Mouse (Mus musculus): ENCODE results near the gene Slc9a9.
A peak's percentile ranks its signal among the peaks of the same experiment; 100 is the strongest.

The Slc9a9 gene

DNA sequence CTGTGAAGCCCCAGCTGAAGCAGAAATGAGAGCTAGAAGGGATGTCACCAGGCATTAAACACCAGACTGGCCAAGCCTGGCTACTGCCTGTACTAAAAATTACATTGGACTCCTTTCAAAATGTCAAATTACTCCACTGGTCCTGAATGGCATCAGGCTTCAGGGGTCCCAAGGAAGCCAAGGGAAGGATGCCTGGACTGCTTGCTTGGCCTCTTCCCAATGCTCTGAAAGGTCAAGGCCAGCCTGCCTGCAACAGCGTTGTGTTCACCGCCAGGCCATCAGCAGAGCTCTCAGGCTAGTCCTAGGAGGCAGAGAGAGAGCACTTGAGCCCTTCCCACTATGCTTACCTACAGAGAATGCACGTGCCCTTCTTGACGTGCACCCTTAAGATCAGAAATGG lies 539.0 kb downstream of the Slc9a9 start:
- DNase-seq (ENCODE audit: low read depth) = no peak

DNA sequence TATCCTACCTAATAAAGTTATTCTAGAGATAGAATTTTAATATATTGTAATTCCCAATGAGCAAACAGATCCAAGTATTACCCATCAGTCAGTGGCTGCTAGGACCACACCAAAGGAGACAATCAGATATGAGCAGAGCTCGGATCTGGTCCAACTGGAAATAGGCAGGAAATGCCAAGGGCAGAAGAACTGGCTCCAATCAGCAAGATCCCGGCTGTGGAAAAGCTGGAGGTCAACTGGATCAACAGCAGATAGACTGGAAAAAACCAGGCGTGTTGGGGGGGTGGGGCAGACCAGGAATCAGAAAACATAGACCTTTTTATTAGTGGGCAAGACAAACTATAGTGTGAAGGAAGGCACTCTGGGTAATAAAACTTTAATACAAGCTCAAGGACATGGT lies 550.3 kb downstream of the Slc9a9 start:
- no peak for DNase-seq (ENCODE audit: low read depth)

- DNase-seq (ENCODE audit: low read depth) = no peak
Measured at GRCm38 (mm10) chr9:95221310-95221709, 551.6 kb downstream of the Slc9a9 start.

- DNase-seq (ENCODE audit: low read depth) = no peak
Measured at GRCm38 (mm10) chr9:95226986-95227385, 557.3 kb downstream of the Slc9a9 start.

DNA sequence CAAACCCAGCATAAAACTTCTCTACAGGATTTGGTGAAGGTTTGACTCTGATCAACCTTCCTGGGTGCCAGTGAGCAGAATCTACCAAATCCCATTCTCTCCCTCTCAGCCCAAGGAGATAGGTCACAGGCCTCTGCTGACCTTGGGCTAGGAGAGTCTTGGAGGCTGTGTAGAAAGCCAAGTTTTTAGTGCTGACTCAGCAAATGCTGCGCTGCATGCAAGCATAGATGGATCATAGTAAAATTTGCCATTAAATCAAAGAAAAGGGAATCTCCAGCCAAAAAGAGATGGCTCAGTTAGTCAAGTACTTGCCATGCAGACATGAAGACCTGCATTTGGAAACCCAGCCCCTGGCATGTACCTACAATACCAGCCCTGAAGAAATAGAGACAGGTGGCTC lies 558.4 kb downstream of the Slc9a9 start:
- DNase-seq (ENCODE audit: low read depth) = no peak

DNA sequence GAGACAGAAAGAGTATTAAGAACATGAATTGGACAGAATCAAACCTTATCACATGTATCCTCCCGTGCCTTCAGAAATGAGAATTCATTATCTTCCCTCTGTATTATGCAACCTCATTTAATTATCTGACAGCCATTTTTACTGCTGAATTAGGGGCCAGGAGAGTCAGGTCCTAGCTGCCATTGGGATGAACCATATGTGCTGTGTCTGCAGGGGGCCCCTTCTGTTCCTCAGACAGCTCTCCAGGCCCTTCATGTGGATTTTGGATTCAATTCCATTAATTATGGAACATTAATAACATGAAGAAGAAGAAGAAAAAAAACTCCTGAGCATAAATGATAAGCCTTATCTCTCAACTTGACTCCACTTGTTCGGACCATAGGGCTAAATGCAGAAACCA lies 559.4 kb downstream of the Slc9a9 start:
- no peak for DNase-seq (ENCODE audit: low read depth)

- no peak for DNase-seq (ENCODE audit: low read depth)
Measured at GRCm38 (mm10) chr9:95239900-95240299, 570.2 kb downstream of the Slc9a9 start.

DNA sequence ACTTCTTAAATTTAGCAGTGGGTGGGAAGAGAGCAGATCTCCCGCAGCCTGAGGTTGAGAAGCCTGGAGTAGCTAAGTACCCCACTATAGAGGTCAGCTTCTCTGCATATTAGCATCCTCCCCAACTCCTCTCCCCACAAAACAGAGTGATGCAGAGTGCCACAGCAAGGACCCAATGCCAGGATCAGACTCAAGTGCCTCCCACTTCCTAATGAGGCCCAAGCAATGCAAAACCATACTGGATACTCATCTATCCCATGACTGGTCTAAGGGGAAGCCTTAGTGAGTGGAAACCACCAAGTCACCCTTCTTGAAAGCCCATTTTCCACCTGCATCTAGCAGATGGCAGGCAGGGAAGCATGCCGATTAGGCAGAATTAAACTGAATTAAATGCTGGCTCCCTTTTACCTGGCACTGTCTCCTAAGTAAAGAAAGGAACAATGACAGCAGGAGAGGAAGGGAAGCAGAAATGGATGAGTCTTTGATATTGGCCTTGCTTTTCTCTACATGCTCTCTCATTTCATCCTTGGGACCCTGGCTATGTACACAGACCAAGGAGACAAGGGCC lies 573.0 kb downstream of the Slc9a9 start:
- DNase-seq (ENCODE audit: low read depth) = no peak

DNA sequence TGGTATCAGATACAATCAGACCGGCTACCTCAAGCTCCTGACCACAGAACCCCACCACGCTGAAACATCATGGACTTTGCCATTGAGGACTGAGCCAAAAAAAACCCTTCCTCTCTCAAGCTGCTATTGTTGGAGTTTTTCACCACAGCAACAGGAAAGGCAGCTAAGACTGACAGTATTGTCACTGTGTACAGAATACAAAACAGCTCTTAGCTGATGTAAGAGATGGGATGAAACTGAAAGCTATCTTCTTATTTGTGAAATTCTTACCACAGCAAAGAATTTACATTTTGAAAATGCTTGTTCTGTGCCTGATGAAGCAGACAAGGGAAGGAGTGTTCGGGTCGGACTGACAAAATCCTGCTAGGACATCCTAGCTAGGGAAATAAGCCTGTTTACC lies 584.5 kb downstream of the Slc9a9 start:
- DNase-seq (ENCODE audit: low read depth) = no peak

DNA sequence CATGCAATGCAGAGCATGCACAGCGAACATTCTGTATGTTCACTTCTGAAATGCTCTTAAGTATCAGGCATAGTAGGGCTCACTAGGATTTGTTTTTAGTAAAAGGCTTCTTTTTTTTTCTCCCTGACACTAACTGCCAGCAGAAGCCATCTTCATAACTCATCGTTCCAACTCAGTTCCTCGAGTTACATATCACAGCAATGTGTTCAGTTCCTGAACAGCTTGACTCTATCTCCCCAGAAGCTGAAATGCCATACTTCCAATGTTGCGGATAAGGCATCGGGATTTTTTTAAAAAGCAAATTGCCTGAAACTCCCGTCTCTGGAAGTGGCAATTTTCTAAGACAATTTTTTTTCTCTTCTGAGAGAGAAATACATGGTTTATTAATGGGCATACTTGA lies 586.1 kb downstream of the Slc9a9 start:
- no peak for DNase-seq (ENCODE audit: low read depth)

DNA sequence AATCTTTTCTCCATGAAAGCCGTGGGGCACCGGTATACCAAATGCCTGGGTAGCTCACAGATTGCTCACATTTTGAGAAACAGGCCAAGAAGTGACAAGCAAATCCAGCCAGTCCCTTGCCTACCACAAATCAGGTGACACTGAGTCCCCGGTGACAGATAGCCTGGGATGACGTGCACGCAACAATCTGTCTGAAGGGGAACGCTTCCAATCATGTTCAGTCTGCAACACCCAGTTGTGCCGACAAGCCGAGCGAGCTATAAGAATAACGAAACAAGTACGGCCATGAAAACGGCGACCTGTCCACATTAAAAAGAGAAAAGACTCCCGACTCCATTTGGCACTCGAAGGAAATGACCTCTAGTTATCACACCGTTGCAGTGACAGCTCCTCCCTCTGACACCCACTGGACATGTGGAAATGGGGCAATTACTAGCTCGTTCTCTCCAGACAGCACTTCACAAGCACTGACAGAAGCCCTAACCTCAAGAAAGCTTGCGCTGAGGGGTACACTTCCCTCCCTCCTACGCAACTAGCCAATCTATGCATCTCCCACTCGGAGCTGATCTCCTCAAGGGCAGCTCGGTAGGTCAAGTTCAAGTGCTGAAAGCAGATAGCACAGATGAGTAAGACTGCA lies 587.1 kb downstream of the Slc9a9 start:
- no peak for DNase-seq (ENCODE audit: low read depth)

DNA sequence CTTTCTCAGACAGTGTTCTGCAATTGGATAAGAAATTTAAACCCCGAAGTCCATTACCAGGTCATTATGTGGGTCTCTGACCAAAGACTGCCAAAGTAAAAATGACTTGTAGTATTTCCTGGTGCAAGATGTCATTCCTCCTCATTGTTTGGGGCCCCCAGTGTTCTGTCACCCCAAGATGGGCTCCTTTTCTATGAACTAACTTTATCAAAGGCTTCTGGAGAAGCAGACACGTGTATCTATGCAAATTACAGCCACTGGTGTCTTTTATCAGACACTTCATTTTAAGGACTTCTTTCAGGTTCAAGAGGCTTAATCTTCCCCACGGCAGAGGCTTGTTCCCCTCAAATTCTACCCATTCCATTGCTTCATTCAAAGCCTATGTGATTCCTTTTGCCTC lies 593.1 kb downstream of the Slc9a9 start:
- no peak for DNase-seq (ENCODE audit: low read depth)

DNA sequence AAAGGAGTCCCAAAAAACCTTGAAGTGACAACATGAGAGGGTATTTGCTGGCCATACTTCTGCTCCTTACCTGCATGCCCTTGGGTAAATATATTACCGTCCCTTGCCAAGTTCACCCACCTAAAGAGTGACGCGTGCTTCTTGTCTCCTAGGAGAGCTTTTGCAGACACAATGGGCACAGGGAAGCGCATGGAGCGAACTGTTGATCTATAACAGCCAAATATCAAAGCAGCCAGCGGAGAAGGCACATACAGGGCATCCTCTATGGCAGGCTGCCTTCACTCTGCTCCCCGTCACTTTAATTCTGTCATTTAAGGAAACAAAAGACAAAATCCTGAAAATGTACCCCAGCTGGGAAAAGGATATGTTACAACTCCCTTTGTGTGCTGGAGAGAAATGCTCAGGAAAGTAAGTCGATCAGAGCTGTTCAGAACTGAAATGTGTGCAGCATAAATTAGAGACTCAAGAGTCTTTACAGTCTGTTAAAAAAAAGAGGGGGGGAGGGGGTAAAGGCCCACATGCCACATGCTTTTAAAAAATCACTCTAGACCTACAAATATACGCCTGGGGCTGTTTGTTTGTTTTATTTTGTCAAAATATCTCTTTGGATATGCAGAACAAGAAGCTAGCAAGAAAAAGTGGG lies 594.3 kb downstream of the Slc9a9 start:
- no peak for DNase-seq (ENCODE audit: low read depth)

DNA sequence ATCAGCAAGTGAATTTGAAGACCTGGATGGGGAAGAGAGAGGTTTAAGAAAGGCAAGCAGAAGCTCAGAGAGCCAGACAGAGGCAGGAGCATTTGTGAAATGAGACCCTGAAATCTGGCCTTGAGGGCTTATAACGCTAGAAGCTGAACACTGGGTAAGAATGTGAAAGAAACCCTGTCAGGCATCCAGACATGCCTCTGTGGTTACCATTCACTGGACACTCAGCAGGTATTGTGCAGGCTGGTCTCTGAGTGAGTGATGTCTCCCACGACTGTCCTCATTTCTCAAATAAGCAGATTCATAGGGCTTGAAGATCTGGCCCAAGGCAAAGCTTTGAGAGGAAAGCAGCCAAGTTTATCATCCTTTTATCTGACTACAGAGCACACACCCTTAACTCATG lies 596.5 kb downstream of the Slc9a9 start:
- DNase-seq (ENCODE audit: low read depth) = no peak

DNA sequence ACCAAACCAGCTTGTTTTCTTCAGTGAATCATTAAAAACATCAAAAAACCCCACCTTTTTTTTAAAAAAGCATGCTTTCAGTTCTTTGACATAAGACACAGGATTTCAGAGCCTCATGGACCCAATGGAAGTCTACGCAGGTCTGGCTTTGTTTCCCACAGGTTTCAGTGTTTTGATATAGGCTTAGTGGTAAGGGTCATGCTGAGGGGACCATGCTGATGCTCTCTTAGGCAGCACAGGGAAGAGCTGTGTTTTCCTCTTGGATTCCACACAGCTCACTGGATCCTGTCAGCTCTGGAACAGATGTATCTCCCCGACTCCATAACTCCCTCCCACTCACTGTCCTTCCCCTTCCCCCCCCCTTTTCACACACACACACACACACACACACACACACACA lies 597.2 kb downstream of the Slc9a9 start:
- no peak for DNase-seq (ENCODE audit: low read depth)

DNA sequence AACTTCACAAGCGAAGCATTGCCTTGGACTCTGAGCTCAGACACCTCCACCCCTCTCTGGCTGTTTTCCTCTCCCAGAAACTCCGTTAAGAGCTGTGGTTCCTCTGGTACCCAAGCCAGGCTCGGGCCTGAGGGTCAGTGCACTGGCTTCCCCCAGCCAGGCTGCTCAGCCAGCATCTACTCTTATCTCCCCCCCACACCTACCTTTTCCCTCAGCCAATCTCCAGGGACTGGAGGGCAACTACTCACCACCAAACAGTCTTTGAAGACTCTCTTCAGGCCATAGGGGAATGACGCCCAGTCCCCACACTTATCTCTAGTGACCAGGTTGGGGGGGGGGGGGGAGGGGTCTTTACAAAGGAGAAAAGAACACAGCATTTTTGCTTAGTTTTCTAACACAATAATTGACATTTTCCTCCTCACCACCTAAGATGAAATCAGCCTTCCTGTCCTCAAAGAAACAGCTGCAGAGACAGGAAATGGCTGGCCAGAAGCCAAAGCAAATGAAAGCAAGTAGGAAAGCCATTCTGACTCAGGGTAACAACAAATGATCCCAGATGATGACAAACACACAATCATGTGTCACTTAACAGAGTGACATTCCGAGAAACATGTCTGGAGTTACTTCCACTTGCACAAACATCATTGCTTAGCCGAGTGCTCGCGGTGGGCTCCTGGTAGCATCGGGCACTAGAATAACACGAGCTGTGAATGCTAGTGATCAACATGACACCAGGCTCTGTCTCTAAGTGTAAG lies 610.1 kb downstream of the Slc9a9 start:
- DNase-seq (ENCODE audit: low read depth) = peak; percentile 13
